In genomic region chr5:73382737-73383646, GRCm38 (mm10) we compare ENCODE assay signal across 9 mouse cellular contexts. TPM values are rescaled to one million over a fixed set of nuclear protein-coding genes. Genes with fewer than 3 reads are reported as not detected.
A peak's percentile ranks its signal among the peaks of the same experiment; 100 is the strongest.
DNase-seq lines count a peak whose midpoint lies in the region; ATAC-seq and TF ChIP-seq lines count a peak whose summit lies in the region.
"Had no signal": no experiment of that assay in that cellular context is flagged by ENCODE, and none has a peak within 500 bp of the region (broad histone marks: within the 10 kb centered on the region; RNA-seq: fewer than 3 reads in every experiment).

No protein-coding gene starts in this region.

- intact Hi-C loops in gastrocnemius, adult 2 months (cut with DNase I) = loop anchor here (1.0 to 5.0 kb wide), 6 partner anchors 71 to 398 kb away; partner anchors contain the start of genes Fryl and Ociad1

- 29% methylated on average over 3 of the region's 3 CpGs for WGBS in kidney, embryonic 14.5 days
- WGBS in lung, postnatal 0 days = 29% methylated on average over 3 of the region's 3 CpGs

- H3K4me3 ChIP-seq in gastrocnemius, adult 2 months = no peak overlapping the region
- no peak overlapping the region for H3K4me3 ChIP-seq in kidney, embryonic 14.5 days (ENCODE audit: low read length)
- no peak overlapping the region for H3K4me3 ChIP-seq in lung, postnatal 0 days (ENCODE audit: low read depth, low read length)
- H3K4me3 ChIP-seq: heart, embryonic 15.5 days had no signal

- no peaks in the 10 kb centered on the region for H3K36me3 ChIP-seq in kidney, embryonic 14.5 days (ENCODE audit: control insufficient read depth, insufficient read depth, low read length)
- H3K36me3 ChIP-seq in lung, postnatal 0 days (ENCODE audit: insufficient read depth, low read length) = no peaks in the 10 kb centered on the region
- H3K36me3 ChIP-seq: heart, embryonic 15.5 days had no signal

- H3K9me3 ChIP-seq in kidney, embryonic 14.5 days (ENCODE audit: control insufficient read depth, low read length) = no peaks in the 10 kb centered on the region
- H3K9me3 ChIP-seq in lung, postnatal 0 days (ENCODE audit: low read length) = no peaks in the 10 kb centered on the region
- H3K9me3 ChIP-seq: heart, embryonic 15.5 days had no signal

- DNase-seq in CD4-positive, CD25-positive, alpha-beta regulatory T cell, adult 2 months (ENCODE audit: low read depth, low spot score) = peak; percentile 83
- DNase-seq in MN1 (ENCODE audit: low spot score) = peak; percentile 80
- DNase-seq in cerebellum, adult 9-10 months = peak; percentile 68
- DNase-seq in gastrocnemius, adult 2 months = peak; percentile 64
- peak; percentile 78 for DNase-seq in lung, postnatal 0 days (ENCODE audit: low spot score)
- peak; percentile 61 for DNase-seq in right cerebral cortex, postnatal 25 days

- H3K27me3 ChIP-seq in kidney, embryonic 14.5 days (ENCODE audit: control insufficient read depth, insufficient read depth, low read length) = no peaks in the 10 kb centered on the region
- H3K27me3 ChIP-seq in lung, postnatal 0 days (replicated peaks; ENCODE audit: insufficient read depth, low read length) = no peaks in the 10 kb centered on the region

- H3K4me1 ChIP-seq in kidney, embryonic 14.5 days (ENCODE audit: control insufficient read depth, insufficient read depth, low read length) = 0 out of 2 replicates have a peak, but pooled peaks cover 2% of the 10 kb centered on the region
- no peaks in the 10 kb centered on the region for H3K4me1 ChIP-seq in lung, postnatal 0 days (ENCODE audit: insufficient read depth, low read depth, low read length)
- H3K4me1 ChIP-seq: heart, embryonic 15.5 days had no signal

- no peak overlapping the region for H3K4me2 ChIP-seq in kidney, embryonic 14.5 days (replicated peaks; ENCODE audit: low read depth, low read length)
- no peak overlapping the region for H3K4me2 ChIP-seq in lung, postnatal 0 days (replicated peaks; ENCODE audit: low read depth, low read length)
- H3K4me2 ChIP-seq: heart, embryonic 15.5 days had no signal

- no peak overlapping the region for H3K9ac ChIP-seq in kidney, embryonic 14.5 days (ENCODE audit: low read depth, low read length)
- H3K9ac ChIP-seq in lung, postnatal 0 days (replicated peaks; ENCODE audit: low read depth) = no peak overlapping the region
- H3K9ac ChIP-seq: heart, embryonic 15.5 days had no signal

- TF ChIP-seq CTCF in gastrocnemius, adult 2 months (IDR thresholded peaks at IDR 0.05) = peak; percentile 67
- TF ChIP-seq CTCF in lung, postnatal 0 days (IDR thresholded peaks at IDR 0.05) = peak; percentile 81

- no peak overlapping the region for H3K27ac ChIP-seq in gastrocnemius, adult 2 months
- no peak overlapping the region for H3K27ac ChIP-seq in kidney, embryonic 14.5 days (ENCODE audit: low read depth, low read length)
- H3K27ac ChIP-seq in lung, postnatal 0 days (ENCODE audit: low read length) = no peak overlapping the region
- H3K27ac ChIP-seq: heart, embryonic 15.5 days had no signal

- ATAC-seq in kidney, embryonic 14.5 days (ENCODE audit: low FRiP score, low TSS enrichment) = 0 out of 2 replicates have a peak, but pooled peaks have one; percentile 43
- ATAC-seq in lung, postnatal 0 days = peak; percentile 32; the same call in 1 of the 2 replicates

- no peak for TF ChIP-seq EP300 in lung, postnatal 0 days (IDR thresholded peaks at IDR 0.05)

RNA-seq across cellular contexts. Expression of gene Cwh43, which starts 22.9 kb away (rescaled TPM):
- not detected for total RNA-seq in gastrocnemius, adult 2 months (2021)
- 0.09 and 0.23 TPM in 2 replicates for polyA plus RNA-seq in kidney, embryonic 14.5 days (2014; fragmentation: Nextera tagmentation; extraction: Ambion mirVana)
- 0.08 TPM in 1 of 2 replicates, not detected in the other for polyA plus RNA-seq in lung, postnatal 0 days (2015; fragmentation: Nextera tagmentation; extraction: Ambion mirVana)
- polyA plus RNA-seq: heart, embryonic 15.5 days; stomach, embryonic 14.5 days had no signal

RNA-seq across cellular contexts. Expression of gene Ociad2, which starts 42.2 kb away (rescaled TPM):
- total RNA-seq in gastrocnemius, adult 2 months (2021) = 10 to 100 TPM; 36.9 to 56.5 TPM
- 8.8 and 10.0 TPM in 2 replicates for polyA plus RNA-seq in kidney, embryonic 14.5 days (2014; fragmentation: Nextera tagmentation; extraction: Ambion mirVana)
- 35.9 and 47.2 TPM in 2 replicates for polyA plus RNA-seq in lung, postnatal 0 days (2015; fragmentation: Nextera tagmentation; extraction: Ambion mirVana)
